Mouse (Mus musculus) E14TG2a.4 (cell line): ENCODE data around the gene Stfa2l1.
A peak's percentile ranks its signal among the peaks of the same experiment; 100 is the strongest.
"Not testable (repeated sequence)": the region's sequence is repeated elsewhere in the genome, so short reads cannot be mapped to it uniquely, and the experiment has no call there.

Experiments
- H3K27me3 ChIP-seq: 2 replicates; pipeline ENCODE4 v1.6.1; 2014; ENCODE audit warnings: low read length, control low read depth; ENCODE audit not compliant: insufficient read depth
- H3K36me3 ChIP-seq: 2 replicates; pipeline ENCODE4 v1.6.1; 2014; ENCODE audit warnings: low read length, control low read depth; ENCODE audit not compliant: insufficient read depth
- H3K4me1 ChIP-seq: replicated peaks from 2 replicates; pipeline ENCODE4 v1.6.1; 2014; ENCODE audit warnings: low read depth, low read length, control low read depth
- H3K4me3 ChIP-seq: replicated peaks from 2 replicates; pipeline ENCODE4 v1.5.1; 2014; ENCODE audit warnings: mild to moderate bottlenecking, low read length
- H3K9me3 ChIP-seq: 2 replicates; pipeline ENCODE4 v1.6.1; 2014; ENCODE audit warnings: low read length, control low read depth
- CTCF ChIP-seq: conservative IDR thresholded peaks from 2 replicates; pipeline ENCODE4 v1.5.1; 2014; ENCODE audit warnings: low read length
- NANOG ChIP-seq: IDR thresholded peaks from 2 replicates; pipeline ENCODE4 v1.6.1; 2014; ENCODE audit warnings: borderline replicate concordance, low read length, mixed read lengths
- POU5F1 ChIP-seq: IDR thresholded peaks from 2 replicates; pipeline ENCODE4 v1.6.1; 2014; ENCODE audit warnings: low read length, borderline replicate concordance

Gene Stfa2l1

DNA sequence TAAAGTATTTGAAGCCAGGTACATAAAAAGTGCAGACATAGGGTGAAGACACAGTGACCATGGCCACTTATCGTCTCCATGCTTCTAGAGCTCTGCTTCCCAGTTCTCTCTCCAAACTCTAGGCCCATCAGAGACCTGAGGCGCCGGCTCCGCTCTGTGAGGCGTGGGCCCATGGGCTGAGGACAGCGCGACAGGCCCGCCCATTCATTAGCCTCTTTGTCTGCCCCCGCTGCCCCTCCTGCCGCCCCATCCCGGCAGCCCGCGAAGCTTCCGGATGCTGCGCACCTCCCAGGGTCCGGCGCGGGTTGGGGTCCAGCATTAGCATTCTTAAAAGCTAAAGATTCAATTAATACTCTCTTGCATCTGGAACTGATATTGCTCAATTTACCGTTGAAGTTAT lies 42.6 kb downstream of the Stfa2l1 start:
- TF ChIP-seq NANOG (no peak), POU5F1 (no peak), CTCF (no peak)

DNA sequence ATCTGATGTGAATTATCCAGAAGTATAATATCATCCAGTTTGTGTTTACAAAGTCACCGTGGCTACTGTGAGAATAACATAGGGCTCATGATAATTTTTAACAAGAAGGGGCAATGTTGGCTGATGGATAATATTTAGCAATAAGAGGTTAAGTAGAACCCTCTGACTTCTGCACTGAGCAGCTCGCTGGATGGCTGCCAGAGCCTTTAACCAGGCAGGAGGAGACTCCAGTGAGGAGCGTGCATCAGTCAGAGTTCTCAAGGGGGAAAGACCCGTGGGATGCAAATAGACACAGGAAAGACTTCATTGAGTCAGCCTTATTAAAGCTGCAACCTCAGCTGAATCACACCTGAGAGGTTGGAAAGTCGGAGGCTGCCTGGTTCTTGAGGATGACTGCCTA lies 47.2 kb downstream of the Stfa2l1 start:
- Histone ChIP-seq H3K4me1 (peaks cover 27% of the 10 kb centered on the region), H3K27me3 (peaks cover 3% of the 10 kb centered on the region; the same call in 1 of the 2 replicates), H3K9me3 (no peaks in the 10 kb centered on the region), H3K36me3 (no peaks in the 10 kb centered on the region), H3K4me3 (no peak overlapping the region)
- TF ChIP-seq POU5F1 (no peak), CTCF (no peak), NANOG (no peak)

More for the DNA sequence above, 42.6 kb downstream of the Stfa2l1 start:
- H3K4me3 ChIP-seq = no peak overlapping the region
- H3K36me3 ChIP-seq = no peaks in the 10 kb centered on the region
- peaks cover 11% of the 10 kb centered on the region; the same call in 1 of the 2 replicates for H3K27me3 ChIP-seq
- H3K9me3 ChIP-seq = no peaks in the 10 kb centered on the region
- peaks cover 9% of the 10 kb centered on the region for H3K4me1 ChIP-seq

DNA sequence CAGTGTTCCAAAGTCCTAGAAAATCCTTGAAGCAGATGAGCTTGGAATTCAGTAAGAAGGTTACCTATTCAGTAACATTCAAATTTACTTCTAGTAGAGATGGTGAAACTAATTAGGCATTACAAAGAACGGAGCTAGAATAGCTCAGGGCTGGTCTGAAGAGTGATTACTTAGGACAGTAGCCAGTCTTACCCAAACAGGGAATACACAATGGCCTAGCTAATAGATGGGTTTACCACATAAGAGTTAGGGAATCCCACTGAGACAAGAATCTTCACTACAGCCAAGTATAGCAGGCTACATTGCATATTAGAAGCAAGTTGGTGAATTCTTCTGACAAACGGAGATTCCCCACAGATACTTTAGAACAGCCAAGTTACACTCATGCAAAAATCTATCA lies 49.1 kb downstream of the Stfa2l1 start:
- H3K36me3 ChIP-seq, H3K4me3 ChIP-seq, H3K27me3 ChIP-seq, H3K9me3 ChIP-seq: not testable (repeated sequence)
- peaks cover 23% of the 10 kb centered on the region for H3K4me1 ChIP-seq
- TF ChIP-seq NANOG = peak; percentile 64; the same call in 1 of the 2 replicates

DNA sequence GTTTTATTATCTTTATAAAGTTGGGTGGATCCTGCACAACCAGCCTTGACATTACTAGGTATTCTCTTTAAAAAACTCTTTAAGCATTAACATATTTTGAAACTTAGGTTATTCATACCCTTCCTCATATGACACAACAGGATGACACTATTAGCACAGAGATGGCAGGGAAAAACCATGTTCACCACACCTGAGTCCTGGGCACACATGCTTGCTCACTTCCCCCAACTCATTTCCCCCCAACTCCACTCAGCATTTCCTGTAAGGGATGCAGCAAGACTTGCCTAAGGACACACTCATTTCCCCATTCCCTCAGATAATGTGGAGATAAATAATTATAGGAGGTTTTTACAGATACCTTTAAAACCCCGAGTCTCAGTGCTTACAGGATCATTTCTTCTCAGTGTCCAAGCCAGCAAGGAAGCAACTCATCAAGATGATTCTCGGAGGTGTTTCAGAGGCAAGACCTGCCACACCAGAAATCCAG lies 53.4 kb downstream of the Stfa2l1 start, which contains the start of gene Gm5416:
Gm5416 (plus strand) TSS at position 437 of the 487 bp plus-strand sequence.
- TF ChIP-seq CTCF (no peak), NANOG (no peak), POU5F1 (no peak)
- Histone ChIP-seq H3K27me3 (no peaks in the 10 kb centered on the region), H3K9me3 (no peaks in the 10 kb centered on the region), H3K4me3 (no peak within 1 kb of the TSS), H3K36me3 (no peaks in the 10 kb centered on the region), H3K4me1 (peaks cover 16% of the 10 kb centered on the region)
